Mouse (Mus musculus): ENCODE measurements at regions not wholly inside any gene's neighbourhood (a gene's known extent, or its start where the extent isn't known, plus 50 kb on each side); places are given as distances from the start of the nearest gene placed in this dataset.

DNA sequence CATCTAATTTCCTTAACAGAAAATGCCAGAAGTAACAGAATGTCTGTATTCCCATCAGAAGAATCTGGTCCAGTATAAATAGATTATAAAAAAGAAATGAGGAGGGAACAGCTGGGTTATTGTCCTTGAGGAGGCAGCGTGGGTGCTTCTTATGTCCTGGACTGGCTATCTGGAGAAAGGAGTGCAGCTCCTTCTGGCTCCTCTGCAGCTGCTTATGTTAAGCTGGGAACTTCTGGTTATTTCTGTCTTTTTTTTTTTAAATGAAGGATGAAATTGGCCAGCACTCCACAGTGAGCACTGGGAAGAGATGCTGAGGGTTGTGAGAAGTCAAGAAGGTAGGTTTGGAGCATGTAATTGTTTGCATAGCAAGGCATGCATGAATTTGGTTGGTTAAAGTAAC lies 441.5 kb downstream of the Ebf1 start:
- Histone ChIP-seq H3K4me2 (replicated peaks) (no peak overlapping the region), H3K27me3 (no peaks in the 10 kb centered on the region; the same call in 1 of the 2 replicates), H3K9me3 (no peaks in the 10 kb centered on the region), H3K36me3 (no peaks in the 10 kb centered on the region), H3K4me3 (no peak overlapping the region), H3K9ac (replicated peaks) (no peak overlapping the region), H3K27ac (replicated peaks) (no peak overlapping the region), H3K4me1 (no peaks in the 10 kb centered on the region)
- 85% methylated on average over 1 of the region's 1 CpGs for WGBS
- ATAC-seq (ENCODE audit: low FRiP score, low read depth): no peak

DNA sequence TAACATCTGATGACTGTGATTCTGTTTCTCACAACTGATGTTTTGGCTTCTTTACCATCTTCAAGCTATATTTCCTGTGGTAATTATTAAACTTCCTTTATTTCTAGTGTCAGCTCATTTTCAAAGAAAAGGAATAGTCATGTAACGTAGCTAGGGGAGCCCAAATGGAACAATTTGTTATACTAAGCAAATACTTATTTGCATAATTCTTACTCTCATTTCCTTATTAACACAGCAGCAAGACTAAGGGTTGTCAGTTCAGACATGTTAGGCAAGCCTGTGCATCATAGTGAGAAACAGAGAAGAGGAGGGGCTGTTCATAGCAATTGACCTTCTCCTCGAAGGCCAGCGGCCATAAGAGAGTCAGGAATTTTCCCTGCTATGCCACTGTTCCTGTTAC lies 449.5 kb downstream of the Ebf1 start:
- WGBS: 83% methylated on average over 3 of the region's 3 CpGs

DNA sequence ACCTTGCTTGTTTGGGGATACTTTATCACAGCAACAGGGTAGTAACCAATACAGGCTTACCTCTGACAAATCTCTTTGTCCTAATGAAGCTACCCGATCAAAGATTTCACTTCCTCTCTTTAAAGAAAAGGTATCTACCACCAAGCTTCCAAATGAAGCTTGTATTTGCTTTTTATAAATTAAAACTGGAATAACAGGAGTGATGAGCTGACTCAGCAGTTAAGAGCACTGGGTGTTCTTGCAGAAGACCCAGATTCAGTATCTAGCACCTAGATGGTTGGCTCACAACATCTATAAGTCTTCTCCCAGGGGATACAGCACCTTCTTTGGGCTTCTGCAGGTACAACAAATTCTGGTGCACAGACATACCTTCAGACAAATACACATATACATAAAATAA lies 453.2 kb downstream of the Ebf1 start:
- Histone ChIP-seq H3K4me1 (no peaks in the 10 kb centered on the region; the same call in 1 of the 2 replicates), H3K4me3 (no peak overlapping the region), H3K9ac (replicated peaks) (no peak overlapping the region), H3K9me3 (no peaks in the 10 kb centered on the region), H3K4me2 (replicated peaks) (no peak overlapping the region), H3K27me3 (no peaks in the 10 kb centered on the region), H3K36me3 (no peaks in the 10 kb centered on the region), H3K27ac (replicated peaks) (no peak overlapping the region)
- no peak for ATAC-seq (ENCODE audit: low FRiP score, low read depth)
- 76% methylated on average over 1 of the region's 1 CpGs for WGBS

More for the DNA sequence above, 449.5 kb downstream of the Ebf1 start:
- no peak for ATAC-seq (ENCODE audit: low FRiP score, low read depth)
- no peaks in the 10 kb centered on the region for H3K36me3 ChIP-seq
- no peaks in the 10 kb centered on the region for H3K9me3 ChIP-seq
- no peak overlapping the region for H3K4me2 ChIP-seq (replicated peaks)
- no peak overlapping the region for H3K27ac ChIP-seq (replicated peaks)
- H3K9ac ChIP-seq (replicated peaks): no peak overlapping the region
- H3K27me3 ChIP-seq: no peaks in the 10 kb centered on the region
- no peaks in the 10 kb centered on the region; the same call in 1 of the 2 replicates for H3K4me1 ChIP-seq
- no peak overlapping the region for H3K4me3 ChIP-seq

DNA sequence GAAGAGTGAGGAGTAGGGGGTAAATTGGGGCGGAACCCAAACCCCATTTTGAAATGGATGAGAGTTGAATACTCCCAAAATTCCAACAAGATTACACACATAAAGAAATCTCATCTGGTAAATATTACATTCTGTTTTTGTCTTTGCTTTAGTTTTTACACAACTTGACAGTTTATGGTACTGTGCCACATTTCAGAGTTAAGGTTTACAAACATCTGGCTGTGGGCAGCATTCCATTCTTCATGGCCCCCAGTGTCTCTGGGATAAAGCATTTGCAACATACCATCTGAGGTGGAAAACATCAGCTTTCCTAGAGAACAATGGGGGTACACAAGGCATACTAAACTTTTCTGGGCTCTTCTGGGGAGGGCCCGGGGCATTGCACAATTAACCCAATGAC lies 454.1 kb downstream of the Ebf1 start:
- Histone ChIP-seq H3K9ac (replicated peaks) (no peak overlapping the region), H3K27ac (replicated peaks) (no peak overlapping the region), H3K27me3 (no peaks in the 10 kb centered on the region), H3K4me2 (replicated peaks) (no peak overlapping the region), H3K4me1 (no peaks in the 10 kb centered on the region), H3K4me3 (no peak overlapping the region), H3K36me3 (no peaks in the 10 kb centered on the region), H3K9me3 (no peaks in the 10 kb centered on the region)
- WGBS: 85% methylated on average over 2 of the region's 2 CpGs
- no peak for ATAC-seq (ENCODE audit: low FRiP score, low read depth)

DNA sequence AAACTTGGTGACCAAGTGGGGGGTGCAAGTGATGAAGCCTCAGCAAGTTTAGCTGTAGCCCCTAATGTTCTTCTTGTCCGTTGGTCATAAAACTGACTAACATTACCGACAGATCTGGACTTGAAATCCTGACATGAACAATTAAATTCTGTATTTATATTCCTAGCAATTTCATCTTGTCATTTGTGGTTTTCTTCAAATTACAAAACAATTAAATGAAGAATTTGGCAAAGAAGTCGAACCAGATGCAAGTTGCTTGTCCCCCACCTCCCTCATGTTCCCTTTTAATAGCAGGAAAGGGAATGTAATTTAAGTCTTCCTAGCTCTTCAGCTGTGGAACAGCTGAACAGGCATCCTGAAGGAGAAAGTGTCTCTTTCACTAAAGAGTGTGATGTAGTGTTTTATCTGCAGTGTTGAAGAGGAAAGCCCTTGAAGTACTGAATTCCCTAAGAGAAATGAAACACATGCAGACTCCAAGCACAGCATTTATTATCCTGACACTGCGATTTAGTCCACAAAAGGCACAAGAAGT lies 467.5 kb downstream of the Ebf1 start:
- Histone ChIP-seq H3K36me3 (no peaks in the 10 kb centered on the region), H3K9ac (replicated peaks) (no peak overlapping the region), H3K27ac (replicated peaks) (no peak overlapping the region), H3K4me1 (peaks cover 3% of the 10 kb centered on the region; the same call in 1 of the 2 replicates), H3K4me3 (no peak overlapping the region), H3K9me3 (no peaks in the 10 kb centered on the region), H3K4me2 (replicated peaks) (no peak overlapping the region), H3K27me3 (no peaks in the 10 kb centered on the region)
- WGBS: 91% methylated on average over 4 of the region's 4 CpGs
- no peak for ATAC-seq (ENCODE audit: low FRiP score, low read depth)

DNA sequence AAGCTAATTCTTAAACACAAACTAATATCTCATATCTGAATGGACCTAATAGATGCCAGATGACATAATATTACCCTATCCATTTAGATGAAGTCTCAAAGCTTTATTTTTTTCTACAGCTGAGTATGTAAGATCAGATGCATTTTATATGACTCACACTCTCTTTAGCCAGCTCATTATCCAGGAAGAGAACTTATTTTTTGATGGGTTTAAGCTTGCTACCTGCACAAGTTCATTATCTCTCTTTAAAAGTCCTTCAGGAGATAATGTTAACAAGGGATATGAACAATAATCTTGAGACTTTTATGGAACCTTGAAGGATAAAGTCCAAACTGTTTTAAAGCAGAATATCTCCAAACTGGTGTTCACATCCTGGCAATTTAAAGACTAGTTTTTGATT lies 468.0 kb downstream of the Ebf1 start:
- Histone ChIP-seq H3K4me3 (no peak overlapping the region), H3K36me3 (no peaks in the 10 kb centered on the region), H3K9ac (replicated peaks) (no peak overlapping the region)

DNA sequence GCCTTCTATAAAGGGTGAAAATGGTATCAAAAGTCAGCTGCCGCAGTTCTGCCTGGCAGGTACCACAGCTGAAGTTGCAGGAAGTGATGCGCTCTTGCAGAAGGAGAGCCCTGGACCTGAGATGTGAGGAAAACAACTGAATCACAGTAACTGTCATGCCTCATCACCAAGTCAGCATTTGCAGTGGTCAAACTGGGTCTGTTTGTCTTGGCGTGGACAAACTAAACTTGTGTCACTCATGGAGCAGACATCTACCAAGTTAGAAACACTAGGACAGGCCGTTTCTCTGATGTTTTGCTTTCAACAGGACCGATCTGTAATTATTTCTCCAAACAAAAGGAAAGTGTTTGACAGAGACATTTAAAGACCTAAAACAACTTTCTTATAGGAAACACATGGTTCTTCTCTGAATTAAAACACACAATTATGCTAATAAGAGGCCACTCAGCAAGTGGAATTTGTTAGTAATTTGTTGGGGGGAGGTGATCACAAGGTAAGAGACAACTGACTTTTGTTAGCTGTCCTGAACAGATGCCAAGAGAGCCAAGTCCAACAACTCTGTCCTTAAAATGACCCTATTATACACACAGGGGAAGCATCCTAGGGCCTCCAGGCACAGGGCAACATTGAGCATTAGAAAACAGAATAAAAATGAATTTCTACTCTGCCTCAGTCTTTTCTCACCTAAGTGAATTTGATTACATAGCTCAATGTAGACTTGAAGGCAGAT lies 470.2 kb downstream of the Ebf1 start:
- H3K4me1 ChIP-seq: peaks cover 3% of the 10 kb centered on the region; the same call in 1 of the 2 replicates
- H3K4me3 ChIP-seq: no peak overlapping the region
- H3K36me3 ChIP-seq: no peaks in the 10 kb centered on the region
- 83% methylated on average over 5 of the region's 5 CpGs for WGBS
- no peaks in the 10 kb centered on the region for H3K27me3 ChIP-seq
- H3K9ac ChIP-seq (replicated peaks): no peak overlapping the region
- no peaks in the 10 kb centered on the region for H3K9me3 ChIP-seq
- ATAC-seq (ENCODE audit: low FRiP score, low read depth): no peak
- H3K27ac ChIP-seq (replicated peaks): no peak overlapping the region
- no peak overlapping the region for H3K4me2 ChIP-seq (replicated peaks)

More for the DNA sequence above, 468.0 kb downstream of the Ebf1 start:
- Histone ChIP-seq H3K4me2 (replicated peaks) (no peak overlapping the region), H3K27me3 (no peaks in the 10 kb centered on the region), H3K4me1 (peaks cover 3% of the 10 kb centered on the region; the same call in 1 of the 2 replicates), H3K27ac (replicated peaks) (no peak overlapping the region), H3K9me3 (no peaks in the 10 kb centered on the region)
- no peak for ATAC-seq (ENCODE audit: low FRiP score, low read depth)

DNA sequence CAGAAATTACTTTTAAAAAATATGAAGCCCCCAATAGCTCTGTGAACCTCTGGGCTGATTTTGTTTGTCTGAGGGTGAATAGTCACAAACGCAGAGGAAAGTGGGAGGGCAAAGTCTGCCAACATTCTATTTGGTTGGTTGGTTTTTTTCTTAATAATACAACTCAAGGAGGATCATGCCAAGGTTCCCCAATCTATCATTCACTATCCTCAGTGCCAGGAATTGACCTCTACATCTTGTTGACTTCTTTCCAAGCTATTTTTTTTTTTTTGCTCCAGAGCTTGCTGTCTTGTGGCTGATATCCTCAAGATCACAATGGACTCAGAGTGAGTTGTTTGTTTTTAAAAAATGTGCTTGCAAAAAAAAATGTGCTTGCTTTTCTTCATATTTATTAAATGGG lies 471.2 kb downstream of the Ebf1 start:
- Histone ChIP-seq H3K4me1 (peaks cover 3% of the 10 kb centered on the region; the same call in 1 of the 2 replicates), H3K9ac (replicated peaks) (no peak overlapping the region), H3K36me3 (no peaks in the 10 kb centered on the region), H3K27me3 (no peaks in the 10 kb centered on the region), H3K27ac (replicated peaks) (no peak overlapping the region), H3K4me3 (no peak overlapping the region), H3K4me2 (replicated peaks) (no peak overlapping the region), H3K9me3 (no peaks in the 10 kb centered on the region)
- 92% methylated on average over 1 of the region's 1 CpGs for WGBS
- no peak for ATAC-seq (ENCODE audit: low FRiP score, low read depth)

DNA sequence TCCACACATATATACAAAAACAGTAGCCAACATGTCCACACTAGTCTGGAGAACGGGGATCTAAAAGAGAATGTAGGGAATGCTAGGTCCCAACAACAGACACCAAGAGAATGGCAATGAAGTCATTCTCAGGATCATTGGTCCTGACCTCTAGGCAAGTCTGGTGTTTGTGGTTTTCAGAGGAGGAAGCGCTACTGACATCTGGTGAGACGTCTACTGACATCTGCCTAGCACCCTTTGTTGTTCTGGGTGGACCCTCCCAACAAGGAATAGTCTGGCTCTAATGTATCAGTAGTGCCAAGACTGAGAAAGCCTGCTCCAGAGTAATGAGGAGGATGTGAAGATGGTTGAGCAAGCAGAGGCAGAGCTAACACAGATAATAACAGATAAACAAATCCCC lies 472.4 kb downstream of the Ebf1 start:
- no peaks in the 10 kb centered on the region for H3K9me3 ChIP-seq
- WGBS: 84% methylated on average over 3 of the region's 3 CpGs
- no peak overlapping the region for H3K4me2 ChIP-seq (replicated peaks)

DNA sequence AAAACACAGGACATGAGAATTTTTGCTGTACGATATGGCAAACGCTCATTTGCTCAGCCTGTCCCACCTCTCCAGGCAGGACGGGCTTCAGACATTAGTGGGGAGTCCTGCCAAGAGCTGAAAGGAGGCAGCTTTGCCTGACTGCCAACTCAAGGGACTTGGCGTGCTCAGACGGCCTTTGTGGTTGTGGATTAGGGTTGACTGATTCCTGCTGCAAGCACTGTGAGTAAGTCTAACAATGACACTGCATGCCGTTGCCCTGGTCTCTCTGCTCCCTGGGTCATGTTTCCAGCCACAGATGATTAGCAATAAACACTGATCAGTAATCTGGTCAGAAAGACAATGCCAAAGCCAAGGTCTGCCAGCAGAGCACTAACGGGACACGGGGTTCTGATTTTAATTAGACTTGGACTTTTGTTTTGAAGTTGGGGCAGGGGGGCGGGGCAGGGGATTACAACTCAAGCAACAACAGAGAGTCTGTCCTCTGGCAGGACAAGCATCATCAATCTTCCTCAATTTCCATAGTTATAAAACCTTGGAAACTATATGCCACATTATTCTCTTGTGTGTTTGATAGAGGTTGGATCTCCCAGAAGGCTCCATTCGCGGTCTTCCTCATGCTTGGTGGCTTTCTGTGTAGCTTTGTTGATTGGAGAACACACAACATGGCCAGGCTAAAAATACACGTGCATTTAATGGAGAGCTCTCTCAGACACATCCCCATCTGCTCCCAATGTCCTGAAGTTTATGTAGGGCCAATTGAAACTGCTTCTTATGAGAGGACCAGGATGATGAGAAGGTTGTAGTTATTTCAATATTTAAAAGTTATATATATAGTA lies 486.6 kb downstream of the Ebf1 start:
- no peak overlapping the region for H3K4me3 ChIP-seq
- no peak overlapping the region for H3K9ac ChIP-seq (replicated peaks)
- H3K36me3 ChIP-seq: no peaks in the 10 kb centered on the region
- no peaks in the 10 kb centered on the region for H3K27me3 ChIP-seq
- WGBS: 43% methylated on average over 12 of the region's 12 CpGs
- H3K4me1 ChIP-seq: 0 out of 2 replicates have a peak, but pooled peaks cover 6% of the 10 kb centered on the region
- H3K27ac ChIP-seq (replicated peaks): no peak overlapping the region
- peak; percentile 60; the same call in 1 of the 2 replicates for ATAC-seq (ENCODE audit: low FRiP score, low read depth)
- H3K9me3 ChIP-seq: no peaks in the 10 kb centered on the region
- H3K4me2 ChIP-seq (replicated peaks): no peak overlapping the region; the same call in 1 of the 2 replicates

More for the DNA sequence above, 472.4 kb downstream of the Ebf1 start:
- H3K27ac ChIP-seq (replicated peaks): no peak overlapping the region
- H3K4me3 ChIP-seq: no peak overlapping the region
- no peak overlapping the region for H3K9ac ChIP-seq (replicated peaks)
- H3K27me3 ChIP-seq: no peaks in the 10 kb centered on the region
- no peaks in the 10 kb centered on the region for H3K36me3 ChIP-seq
- peaks cover 3% of the 10 kb centered on the region; the same call in 1 of the 2 replicates for H3K4me1 ChIP-seq
- no peak for ATAC-seq (ENCODE audit: low FRiP score, low read depth)

DNA sequence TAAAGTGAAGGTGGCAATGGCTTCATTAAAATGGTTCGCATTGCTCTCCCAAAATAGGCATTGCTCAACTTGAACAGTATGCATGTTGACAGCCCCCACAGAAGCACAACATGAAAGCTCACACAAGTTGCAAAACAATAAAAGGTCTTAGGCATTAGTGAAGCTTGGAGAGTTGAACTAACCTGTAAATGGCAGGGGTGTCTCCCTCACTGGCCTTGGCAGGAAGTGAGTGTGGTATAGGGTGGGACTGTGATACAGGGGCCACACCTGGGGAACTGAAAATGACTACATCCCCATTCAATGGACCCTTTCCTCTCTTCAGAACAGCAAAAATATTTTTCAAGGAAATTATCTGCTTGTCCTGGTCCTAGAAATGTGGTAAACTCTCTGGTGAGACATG lies 499.6 kb downstream of the Ebf1 start:
- no peak for ATAC-seq (ENCODE audit: low FRiP score, low read depth)
- H3K27me3 ChIP-seq: no peaks in the 10 kb centered on the region
- H3K4me2 ChIP-seq (replicated peaks): no peak overlapping the region
- no peaks in the 10 kb centered on the region for H3K4me1 ChIP-seq
- no peak overlapping the region for H3K4me3 ChIP-seq
- H3K27ac ChIP-seq (replicated peaks): no peak overlapping the region
- H3K9ac ChIP-seq (replicated peaks): no peak overlapping the region
- no peaks in the 10 kb centered on the region for H3K9me3 ChIP-seq
- H3K36me3 ChIP-seq: no peaks in the 10 kb centered on the region
- WGBS: 71% methylated on average over 1 of the region's 1 CpGs

DNA sequence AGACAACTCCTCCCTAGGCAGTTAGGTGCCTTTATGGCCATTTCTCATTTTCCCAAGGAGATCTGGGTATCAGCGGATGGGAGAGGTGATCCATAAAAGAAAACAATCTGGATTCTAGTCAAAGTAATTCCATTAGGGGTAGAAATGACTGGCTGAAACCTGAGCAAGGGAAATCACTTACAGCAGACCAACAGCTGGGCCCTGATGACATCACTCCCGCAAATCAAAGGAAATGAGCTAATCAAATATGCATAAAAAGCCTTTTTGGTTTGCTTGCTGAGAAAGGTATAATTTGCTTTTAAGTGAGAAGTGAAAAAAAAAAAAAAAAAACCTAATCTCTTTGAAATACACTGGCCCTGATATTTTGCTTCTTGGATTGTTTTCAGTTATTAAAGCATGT lies 506.2 kb downstream of the Ebf1 start:
- Histone ChIP-seq H3K4me1 (no peaks in the 10 kb centered on the region), H3K9ac (replicated peaks) (no peak overlapping the region), H3K27ac (replicated peaks) (no peak overlapping the region), H3K4me3 (no peak overlapping the region), H3K27me3 (no peaks in the 10 kb centered on the region), H3K9me3 (no peaks in the 10 kb centered on the region), H3K36me3 (no peaks in the 10 kb centered on the region), H3K4me2 (replicated peaks) (no peak overlapping the region)
- no peak for ATAC-seq (ENCODE audit: low FRiP score, low read depth)
- WGBS: 81% methylated on average over 2 of the region's 2 CpGs
